Mouse (Mus musculus): Measurements from ENCODE around the gene Crebrf.

Gene Crebrf

GRCm38 (mm10) chr17:26779471-26779870, 64.0 kb downstream of the Crebrf start:
- no peak for DNase-seq

GRCm38 (mm10) chr17:26780750-26781571, 65.5 kb downstream of the Crebrf start, which contains the start of gene Bnip1:
TSS of gene Bnip1 (plus strand) at chr17:26781066.
- peak; percentile 79 for DNase-seq

GRCm38 (mm10) chr17:26781610-26782043, 66.2 kb downstream of the Crebrf start:
- DNase-seq: no peak

GRCm38 (mm10) chr17:26784525-26784924, 69.1 kb downstream of the Crebrf start:
- no peak for DNase-seq

GRCm38 (mm10) chr17:26786586-26786985, 71.1 kb downstream of the Crebrf start:
- no peak for DNase-seq

- DNase-seq: no peak
Measured at GRCm38 (mm10) chr17:26788986-26789385, 73.5 kb downstream of the Crebrf start.

GRCm38 (mm10) chr17:26789460-26790268, 74.2 kb downstream of the Crebrf start:
- DNase-seq: no peak

- no peak for DNase-seq
Measured at GRCm38 (mm10) chr17:26790269-26791214, 75.1 kb downstream of the Crebrf start.

- DNase-seq: no peak
Measured at GRCm38 (mm10) chr17:26791580-26791979, 76.1 kb downstream of the Crebrf start.

- no peak for DNase-seq
Measured at GRCm38 (mm10) chr17:26792096-26792495, 76.6 kb downstream of the Crebrf start.

- DNase-seq: no peak
Measured at GRCm38 (mm10) chr17:26793068-26793765, 77.8 kb downstream of the Crebrf start.

GRCm38 (mm10) chr17:26794744-26795143, 79.3 kb downstream of the Crebrf start:
- DNase-seq: peak; percentile 66

- DNase-seq: no peak
Measured at GRCm38 (mm10) chr17:26795386-26795785, 79.9 kb downstream of the Crebrf start.

GRCm38 (mm10) chr17:26797379-26798128, 82.1 kb downstream of the Crebrf start:
- DNase-seq: no peak

- DNase-seq: no peak
Measured at GRCm38 (mm10) chr17:26802886-26803285, 87.4 kb downstream of the Crebrf start.

- DNase-seq: no peak
Measured at GRCm38 (mm10) chr17:26812607-26813006, 97.2 kb downstream of the Crebrf start.

- no peak for DNase-seq
Measured at GRCm38 (mm10) chr17:26813497-26813896, 98.0 kb downstream of the Crebrf start.

GRCm38 (mm10) chr17:26816810-26817209, 101.4 kb downstream of the Crebrf start:
- no peak for DNase-seq

GRCm38 (mm10) chr17:26817776-26818175, 102.3 kb downstream of the Crebrf start:
- DNase-seq: no peak

- DNase-seq: no peak
Measured at GRCm38 (mm10) chr17:26826131-26826530, 110.7 kb downstream of the Crebrf start.
